Mouse (Mus musculus) liver, embryonic 14.5 days (tissue): ENCODE results near the gene Palld.

Experiments used
- CTCF ChIP-seq: IDR thresholded peaks from 2 replicates; pipeline ENCODE4 v1.5.1; 2016; ENCODE audit warnings: antibody characterized with exemption, low read depth, control low read depth
- EP300 ChIP-seq: IDR thresholded peaks from 2 replicates; pipeline ENCODE4 v1.6.1; 2016; ENCODE audit warnings: antibody characterized with exemption, low read depth

DNA sequence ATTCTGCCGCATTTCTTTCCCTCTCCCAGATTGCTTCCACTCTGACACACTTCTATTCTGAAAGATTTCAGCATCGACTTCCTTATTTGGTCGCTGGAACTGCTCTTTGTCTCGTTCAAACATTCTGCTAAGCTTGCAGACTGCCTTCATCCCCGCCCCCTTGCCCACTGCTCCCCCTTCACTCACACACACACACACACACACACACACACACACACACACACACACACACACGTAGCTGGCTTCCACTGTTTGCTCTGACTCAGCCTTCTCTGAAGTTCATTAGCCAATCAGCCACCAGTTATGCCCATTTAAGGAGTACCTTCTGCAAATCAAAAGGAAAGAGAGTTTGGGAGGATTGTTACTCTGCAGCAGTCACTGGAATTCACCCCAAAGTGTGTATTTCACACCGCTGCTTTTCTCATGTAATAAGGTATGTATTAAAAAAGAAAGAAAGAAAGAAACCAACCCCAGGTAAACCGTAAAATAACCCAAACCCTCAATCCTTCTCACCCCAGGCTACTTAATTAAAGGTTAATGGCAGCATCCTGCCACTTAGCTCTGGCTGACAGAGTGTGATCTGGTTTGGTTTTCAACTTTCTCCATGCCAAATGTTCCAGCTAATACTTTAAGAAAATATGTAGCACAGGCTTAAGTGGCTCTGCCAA is 295.6 kb downstream of the Palld start:
- TF ChIP-seq CTCF (no peak), EP300 (no peak)
